Comparison of ENCODE assay signal across 8 mouse cellular contexts in the genomic region with DNA sequence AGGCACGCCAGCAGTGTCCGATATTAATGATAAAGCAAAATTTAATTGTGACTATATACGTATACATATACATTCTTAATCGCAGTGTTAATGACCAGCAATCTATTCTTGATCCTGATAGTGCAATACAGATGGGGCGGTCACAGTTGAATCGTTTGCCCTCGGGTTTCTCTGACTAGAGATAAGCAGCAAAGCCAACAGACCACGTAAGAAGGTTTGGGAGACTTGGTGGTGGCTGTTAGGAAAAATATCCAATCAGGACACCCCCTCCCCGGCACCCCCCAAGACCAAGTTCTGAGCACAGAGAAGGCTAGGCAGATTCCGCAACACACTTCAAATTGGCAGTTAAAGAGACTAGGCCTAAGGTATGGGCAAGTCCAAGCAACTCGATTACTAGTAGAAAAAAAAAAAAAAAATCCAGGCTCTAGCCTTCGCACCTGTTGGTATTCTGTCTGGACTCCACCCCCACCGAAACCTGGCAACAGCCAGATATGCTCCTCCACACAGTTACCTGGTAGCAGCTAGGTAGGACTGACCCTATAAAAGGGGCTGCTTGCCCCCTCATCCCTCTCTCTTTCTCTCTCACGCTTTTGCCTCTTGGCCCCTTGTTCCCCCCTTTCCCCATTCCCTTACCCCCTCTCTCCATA. TPM values are rescaled to one million over a fixed set of nuclear protein-coding genes. Genes with fewer than 3 reads are reported as not detected.
DNase-seq lines count a peak whose midpoint lies in the region; ATAC-seq and TF ChIP-seq lines count a peak whose summit lies in the region.

No protein-coding gene starts in this region.

- peak overlapping the region; percentile 82 for H3K4me3 ChIP-seq in heart, embryonic 15.5 days
- H3K4me3 ChIP-seq in G1E (ENCODE audit: low read depth, low read length) = peak overlapping the region; percentile 78
- H3K4me3 ChIP-seq in forebrain, embryonic 15.5 days = peak overlapping the region; percentile 81
- H3K4me3 ChIP-seq in macrophage (ENCODE audit: inconsistent target) = peak overlapping the region; percentile 89

- H3K27ac ChIP-seq in heart, embryonic 15.5 days = peak overlapping the region; percentile 99
- peak overlapping the region; percentile 98 for H3K27ac ChIP-seq in forebrain, embryonic 15.5 days (replicated peaks)
- peak overlapping the region; percentile 95 for H3K27ac ChIP-seq in macrophage

- H3K27me3 ChIP-seq in heart, embryonic 15.5 days = no peaks in the 10 kb centered on the region
- peaks cover 2% of the 10 kb centered on the region for H3K27me3 ChIP-seq in G1E (ENCODE audit: insufficient read depth, low read length)
- no peaks in the 10 kb centered on the region for H3K27me3 ChIP-seq in forebrain, embryonic 15.5 days

- H3K9me3 ChIP-seq in heart, embryonic 15.5 days (replicated peaks) = no peaks in the 10 kb centered on the region
- H3K9me3 ChIP-seq in G1E (replicated peaks) = peaks cover 5% of the 10 kb centered on the region; the same call in 1 of the 2 replicates
- H3K9me3 ChIP-seq in forebrain, embryonic 15.5 days = no peaks in the 10 kb centered on the region

- peak overlapping the region; percentile 84 for H3K9ac ChIP-seq in heart, embryonic 15.5 days
- H3K9ac ChIP-seq in forebrain, embryonic 15.5 days (replicated peaks) = peak overlapping the region; percentile 84

- peak overlapping the region; percentile 73 for H3K4me2 ChIP-seq in heart, embryonic 15.5 days
- peak overlapping the region; percentile 86 for H3K4me2 ChIP-seq in forebrain, embryonic 15.5 days (replicated peaks)

- peaks cover 24% of the 10 kb centered on the region for H3K4me1 ChIP-seq in heart, embryonic 15.5 days (replicated peaks)
- peaks cover 38% of the 10 kb centered on the region for H3K4me1 ChIP-seq in G1E (ENCODE audit: insufficient read depth, low read depth, low read length)
- peaks cover 31% of the 10 kb centered on the region for H3K4me1 ChIP-seq in forebrain, embryonic 15.5 days

- intact Hi-C loops in heart, postnatal 36 days (cut with DNase I) = loop anchor here (2.0 to 5.0 kb wide), 2 partner anchors 42 to 62 kb away; a partner anchor contains a TSS

- no peak for ATAC-seq in heart, embryonic 15.5 days (replicated peaks; ENCODE audit: insufficient number of reproducible peaks, insufficient read depth, low FRiP score, low read depth)
- no peak for ATAC-seq in G1E (ENCODE audit: extremely low read depth, insufficient number of reproducible peaks, low FRiP score, poor library complexity, severe bottlenecking)
- ATAC-seq in forebrain, embryonic 15.5 days (replicated peaks) = no peak
- no peak for ATAC-seq in monocyte, adult 5-6 weeks (replicated peaks; ENCODE audit: insufficient number of reproducible peaks, low FRiP score, low TSS enrichment, poor library complexity, severe bottlenecking)

- WGBS in heart, embryonic 15.5 days = 17% methylated on average over 14 of the region's 14 CpGs
- WGBS in forebrain, embryonic 15.5 days = 17% methylated on average over 14 of the region's 14 CpGs
- 24% methylated on average over 13 of the region's 14 CpGs for WGBS in macrophage (ENCODE audit: missing documents)

- no peak for DNase-seq in heart, postnatal 36 days
- no peak for DNase-seq in G1E (ENCODE audit: low spot score)
- no peak for DNase-seq in natural killer cell, adult 2 months (ENCODE audit: low spot score in 2 of 2)
- DNase-seq in B cell, adult 2 months = no peak

- H3K79me2 ChIP-seq in macrophage (ENCODE audit: inconsistent target) = peaks cover 39% of the 10 kb centered on the region

- no peak for TF ChIP-seq CTCF in G1E (IDR thresholded peaks at IDR 0.05; ENCODE audit: low read depth, low read length)

- H3K36me3 ChIP-seq in heart, embryonic 15.5 days = peaks cover 14% of the 10 kb centered on the region; the same call in 1 of the 2 replicates
- H3K36me3 ChIP-seq in G1E (replicated peaks) = peaks cover 32% of the 10 kb centered on the region
- H3K36me3 ChIP-seq in forebrain, embryonic 15.5 days = peaks cover 12% of the 10 kb centered on the region
- H3K36me3 ChIP-seq in macrophage (ENCODE audit: inconsistent target) = peaks cover 11% of the 10 kb centered on the region; the same call in 1 of the 2 replicates

RNA-seq across cellular contexts. Expression of a gene that starts 0.7 kb away (rescaled TPM):
- 23.6 and 29.7 TPM in 2 replicates for polyA plus RNA-seq in heart, embryonic 15.5 days (2015; fragmentation: Nextera tagmentation; extraction: Ambion mirVana)
- 10 to 100 TPM; 10.9 to 12.4 TPM for total RNA-seq in heart, postnatal 36 days (2021)
- total RNA-seq in G1E (2014; fragmentation: Nextera tagmentation) = 61.0 and 69.6 TPM in 2 replicates
- total RNA-seq in G1E (2017) = 108 and 115 TPM in 2 replicates
- polyA plus RNA-seq in G1E (2012) = 77.7 and 125 TPM in 2 replicates
- polyA plus RNA-seq in forebrain, embryonic 15.5 days (2015; fragmentation: Nextera tagmentation; extraction: Ambion mirVana) = 38.4 and 38.8 TPM in 2 replicates
- 100 to 1,000 TPM; 104 to 328 (median 180) TPM for total RNA-seq in macrophage (2018; cell fraction: chromatin; rRNA removed)
- 10 to 100 TPM; 18.7 to 34.2 (median 26.7) TPM for total RNA-seq in macrophage (2018; cell fraction: cytosol; rRNA removed)
- total RNA-seq in macrophage (2018; cell fraction: nucleus; rRNA removed) = 100 to 1,000 TPM in 7 of 26 experiments, 10 to 100 TPM in 19; 55.0 to 197 (median 83.4) TPM
- 33.6 to 77.4 TPM (median 33.7 TPM) in 3 replicates for polyA plus RNA-seq in macrophage (2018)
- total RNA-seq in monocyte, adult 5-6 weeks (2017) = 49.0 to 99.1 TPM (median 49.2 TPM) in 3 replicates

RNA-seq across cellular contexts. Expression of a gene that starts 8.4 kb away (rescaled TPM):
- polyA plus RNA-seq in heart, embryonic 15.5 days (2015; fragmentation: Nextera tagmentation; extraction: Ambion mirVana) = not detected in 2 replicates
- not detected for total RNA-seq in heart, postnatal 36 days (2021)
- total RNA-seq in G1E (2014; fragmentation: Nextera tagmentation) = not detected in 2 replicates
- total RNA-seq in G1E (2017) = not detected in 2 replicates
- not detected in 2 replicates for polyA plus RNA-seq in G1E (2012)
- polyA plus RNA-seq in forebrain, embryonic 15.5 days (2015; fragmentation: Nextera tagmentation; extraction: Ambion mirVana) = 0.22 and 0.38 TPM in 2 replicates
- 1 to 10 TPM in 1 of 26 experiments, under 1 TPM in 23, not detected in 2; 0.20 to 1.1 (median 0.48) TPM for total RNA-seq in macrophage (2018; cell fraction: chromatin; rRNA removed)
- total RNA-seq in macrophage (2018; cell fraction: cytosol; rRNA removed) = under 1 TPM in 12 of 26 experiments, not detected in 14; under 0.01 to 0.11 (median 0.04) TPM
- total RNA-seq in macrophage (2018; cell fraction: nucleus; rRNA removed) = under 1 TPM in 16 of 26 experiments, not detected in 10; 0.15 to 0.63 (median 0.26) TPM
- not detected in 3 replicates for polyA plus RNA-seq in macrophage (2018)
- 0.57 TPM in 1 of 3 replicates, not detected in the others for total RNA-seq in monocyte, adult 5-6 weeks (2017)

RNA-seq across cellular contexts. Expression of a gene that starts 31.0 kb away (rescaled TPM):
- 0.10 and 0.11 TPM in 2 replicates for polyA plus RNA-seq in heart, embryonic 15.5 days (2015; fragmentation: Nextera tagmentation; extraction: Ambion mirVana)
- not detected for total RNA-seq in heart, postnatal 36 days (2021)
- not detected in 2 replicates for total RNA-seq in G1E (2014; fragmentation: Nextera tagmentation)
- total RNA-seq in G1E (2017) = 0.35 TPM in 1 of 2 replicates, not detected in the other
- 0.02 TPM in 1 of 2 replicates, not detected in the other for polyA plus RNA-seq in G1E (2012)
- polyA plus RNA-seq in forebrain, embryonic 15.5 days (2015; fragmentation: Nextera tagmentation; extraction: Ambion mirVana) = 0.17 and 0.22 TPM in 2 replicates
- total RNA-seq in macrophage (2018; cell fraction: chromatin; rRNA removed) = 1 to 10 TPM in 23 of 26 experiments, under 1 TPM in 2, not detected in 1; 0.31 to 7.1 (median 2.7) TPM
- total RNA-seq in macrophage (2018; cell fraction: cytosol; rRNA removed) = 1 to 10 TPM in 2 of 26 experiments, under 1 TPM in 24; 0.31 to 1.2 (median 0.64) TPM
- 1 to 10 TPM in 21 of 26 experiments, under 1 TPM in 4, not detected in 1; 0.52 to 7.6 (median 2.1) TPM for total RNA-seq in macrophage (2018; cell fraction: nucleus; rRNA removed)
- polyA plus RNA-seq in macrophage (2018) = 0.30 to 0.79 TPM (median 0.44 TPM) in 3 replicates
- total RNA-seq in monocyte, adult 5-6 weeks (2017) = not detected in 3 replicates

RNA-seq across cellular contexts. Expression of a gene that starts 31.1 kb away (rescaled TPM):
- 157 and 192 TPM in 2 replicates for polyA plus RNA-seq in heart, embryonic 15.5 days (2015; fragmentation: Nextera tagmentation; extraction: Ambion mirVana)
- total RNA-seq in heart, postnatal 36 days (2021) = 10 to 100 TPM; 81.1 to 84.3 TPM
- total RNA-seq in G1E (2014; fragmentation: Nextera tagmentation) (88.0 and 97.9 TPM in 2 replicates), G1E (2017) (72.9 and 74.6 TPM in 2 replicates)
- polyA plus RNA-seq in G1E (2012) (75.3 and 80.7 TPM in 2 replicates), macrophage (2018) (126 to 164 TPM (median 160 TPM) in 3 replicates)
- polyA plus RNA-seq in forebrain, embryonic 15.5 days (2015; fragmentation: Nextera tagmentation; extraction: Ambion mirVana) = 100 and 101 TPM in 2 replicates
- 10 to 100 TPM; 14.3 to 46.8 (median 28.1) TPM for total RNA-seq in macrophage (2018; cell fraction: chromatin; rRNA removed)
- total RNA-seq in macrophage (2018; cell fraction: cytosol; rRNA removed) = 100 to 1,000 TPM; 157 to 236 (median 188) TPM
- total RNA-seq in macrophage (2018; cell fraction: nucleus; rRNA removed) = 100 to 1,000 TPM in 24 of 26 experiments, 10 to 100 TPM in 2; 50.4 to 247 (median 148) TPM
- 69.0 to 90.1 TPM (median 80.5 TPM) in 3 replicates for total RNA-seq in monocyte, adult 5-6 weeks (2017)

RNA-seq across cellular contexts. Expression of a gene that starts 44.9 kb away (rescaled TPM):
- polyA plus RNA-seq in heart, embryonic 15.5 days (2015; fragmentation: Nextera tagmentation; extraction: Ambion mirVana) = 35.4 and 48.3 TPM in 2 replicates
- total RNA-seq in heart, postnatal 36 days (2021) = 10 to 100 TPM; 41.0 to 44.2 TPM
- total RNA-seq in G1E (2014; fragmentation: Nextera tagmentation) = 13.8 and 20.8 TPM in 2 replicates
- total RNA-seq in G1E (2017) = 9.5 and 15.8 TPM in 2 replicates
- 7.4 and 8.9 TPM in 2 replicates for polyA plus RNA-seq in G1E (2012)
- 120 and 121 TPM in 2 replicates for polyA plus RNA-seq in forebrain, embryonic 15.5 days (2015; fragmentation: Nextera tagmentation; extraction: Ambion mirVana)
- total RNA-seq in macrophage (2018; cell fraction: chromatin; rRNA removed) = 10 to 100 TPM; 19.6 to 45.0 (median 30.8) TPM
- total RNA-seq in macrophage (2018; cell fraction: cytosol; rRNA removed) = 10 to 100 TPM; 12.1 to 28.7 (median 22.8) TPM
- total RNA-seq in macrophage (2018; cell fraction: nucleus; rRNA removed) = 10 to 100 TPM; 18.0 to 42.1 (median 28.9) TPM
- 10.7 to 20.4 TPM (median 18.3 TPM) in 3 replicates for polyA plus RNA-seq in macrophage (2018)
- total RNA-seq in monocyte, adult 5-6 weeks (2017) = 9.2 to 22.9 TPM (median 11.8 TPM) in 3 replicates
